Mouse (Mus musculus) forebrain, embryonic 15.5 days (tissue): ENCODE data around the gene Ei24. TPM values are rescaled to one million over a fixed set of nuclear protein-coding genes. Genes with fewer than 3 reads are reported as not detected.

Source experiments
- ATAC-seq: fragments of 200-750 bp; cut with Nextera tagmentation; replicated peaks from 2 replicates; pipeline ENCODE4 v1.8.0; 2017; ENCODE audit warnings: mild to moderate bottlenecking, moderate TSS enrichment, moderate library complexity
- H3K27ac ChIP-seq: fragments of 300-500 bp; sonication (generic); replicated peaks from 2 replicates; pipeline ENCODE4 v1.5.1; 2015; ENCODE audit warnings: mild to moderate bottlenecking, inconsistent platforms
- H3K27me3 ChIP-seq: fragments of 300-500 bp; sonication (generic); 2 replicates; pipeline ENCODE4 v1.6.1; 2015; ENCODE audit warnings: inconsistent platforms
- H3K36me3 ChIP-seq: fragments of 300-500 bp; sonication (generic); 2 replicates; pipeline ENCODE4 v1.6.1; 2015; ENCODE audit warnings: mild to moderate bottlenecking, inconsistent platforms
- H3K4me1 ChIP-seq: fragments of 300-500 bp; sonication (generic); 2 replicates; pipeline ENCODE4 v1.6.1; 2015; ENCODE audit warnings: inconsistent platforms
- H3K4me2 ChIP-seq: fragments of 300-500 bp; sonication (generic); replicated peaks from 2 replicates; pipeline ENCODE4 v1.6.1; 2015; ENCODE audit warnings: mild to moderate bottlenecking, inconsistent platforms
- H3K4me3 ChIP-seq: fragments of 300-500 bp; sonication (generic); 2 replicates; pipeline ENCODE4 v1.5.1; 2015; ENCODE audit warnings: mild to moderate bottlenecking, inconsistent platforms
- H3K9ac ChIP-seq: fragments of 300-500 bp; sonication (generic); replicated peaks from 2 replicates; pipeline ENCODE4 v1.6.1; 2015; ENCODE audit warnings: mild to moderate bottlenecking, inconsistent platforms
- H3K9me3 ChIP-seq: fragments of 300-500 bp; sonication (generic); 2 replicates; pipeline ENCODE4 v1.6.1; 2016; ENCODE audit warnings: inconsistent platforms
- WGBS: fragments of 180-500 bp; shearing (Covaris S2); methylation state at CpG from one replicate; pipeline ENCODE4 v1.1.7; 2015; ENCODE audit warnings: mixed read lengths; 5-methylcytosine and 5-hydroxymethylcytosine counted together
- polyA plus RNA-seq: library from polyadenylated mRNA; unstranded; fragments of >200 nt; fragmentation: Nextera tagmentation; extraction: Ambion mirVana; gene quantifications from 2 replicates; pipeline ENCODE4 v1.2.1, GENCODE M21; 2015

Gene Ei24
- polyA plus RNA-seq = 117 and 126 TPM in 2 replicates

DNA sequence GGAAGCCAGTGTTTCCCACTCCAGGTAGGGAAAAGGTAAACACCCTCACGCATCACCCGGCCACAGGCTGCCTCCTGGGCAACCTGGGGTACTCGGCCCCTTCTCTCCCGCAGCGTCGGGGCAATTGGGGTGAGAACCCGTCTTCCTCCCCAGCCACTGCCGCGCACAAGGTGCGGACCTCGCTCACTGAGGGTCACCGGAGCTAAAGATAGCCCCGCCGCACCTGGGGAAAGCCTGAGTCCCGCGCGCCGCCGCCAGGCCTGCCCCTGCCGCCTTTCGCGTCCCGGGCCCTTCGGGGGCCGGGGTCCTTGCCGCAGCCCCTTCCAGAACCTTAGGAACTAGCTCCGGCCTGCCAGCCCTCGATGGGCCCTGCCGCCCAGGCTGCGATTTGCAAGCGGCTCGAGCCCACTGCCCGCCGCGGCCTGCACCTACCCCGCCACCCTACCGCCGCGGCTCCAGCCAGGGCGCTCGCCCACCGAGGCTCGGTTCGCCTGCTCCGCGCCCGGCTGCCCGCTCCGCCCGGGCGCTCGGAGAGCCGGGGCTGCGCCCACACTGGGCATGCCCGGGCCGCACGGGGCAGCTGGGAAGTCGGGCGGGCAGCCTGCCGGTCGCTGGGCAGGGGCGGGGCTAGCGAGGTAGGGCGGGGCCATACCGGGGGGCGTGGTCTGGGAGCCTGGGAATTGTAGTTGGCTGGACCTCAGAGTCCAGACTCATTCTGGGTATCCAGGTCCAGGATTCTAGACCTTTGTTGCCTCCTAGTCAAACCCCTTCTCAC is at the start of gene Ei24:
Gene Ei24 (minus strand): TSS at position 613 of the 775 bp plus-strand sequence.
- peak within 1 kb of the TSS; percentile 75 for H3K4me2 ChIP-seq
- peaks cover 28% of the 10 kb centered on the region for H3K4me1 ChIP-seq
- no peaks in the 10 kb centered on the region for H3K9me3 ChIP-seq
- under 1% methylated on average over 61 of the region's 66 CpGs for WGBS
- H3K4me3 ChIP-seq = peak within 1 kb of the TSS; percentile 87
- peak; percentile 98 for ATAC-seq
- H3K36me3 ChIP-seq = no peaks in the 10 kb centered on the region
- H3K27ac ChIP-seq = peak within 1 kb of the TSS; percentile 63
- H3K9ac ChIP-seq = peak within 1 kb of the TSS; percentile 86
- H3K27me3 ChIP-seq = no peaks in the 10 kb centered on the region

DNA sequence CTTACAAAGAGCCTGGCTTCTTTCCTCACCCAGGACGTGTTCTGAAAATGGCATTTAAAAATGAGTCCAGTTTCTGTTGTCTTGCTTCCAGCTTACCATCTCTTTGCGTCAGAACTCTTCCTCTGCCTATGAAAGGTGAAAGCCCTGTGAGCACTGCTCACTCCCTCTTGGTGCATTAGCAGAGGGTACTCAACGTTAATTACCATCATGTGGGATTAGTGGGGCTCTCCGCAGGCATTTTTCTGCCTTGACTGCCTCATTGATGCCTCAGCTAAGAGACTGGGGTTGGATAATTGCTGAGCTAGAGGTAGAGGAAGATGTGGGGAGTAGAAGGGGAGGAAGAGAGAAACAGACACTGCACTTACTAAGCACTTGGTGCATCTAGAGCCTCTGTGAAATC is 49.2 kb upstream of the Ei24 start:
- Histone ChIP-seq H3K4me3 (no peak overlapping the region), H3K4me1 (no peaks in the 10 kb centered on the region), H3K9me3 (no peaks in the 10 kb centered on the region), H3K36me3 (peaks cover 78% of the 10 kb centered on the region), H3K9ac (no peak overlapping the region), H3K27me3 (no peaks in the 10 kb centered on the region), H3K4me2 (no peak overlapping the region), H3K27ac (no peak overlapping the region)
- ATAC-seq = no peak
- WGBS = 25% methylated on average over 4 of the region's 4 CpGs

DNA sequence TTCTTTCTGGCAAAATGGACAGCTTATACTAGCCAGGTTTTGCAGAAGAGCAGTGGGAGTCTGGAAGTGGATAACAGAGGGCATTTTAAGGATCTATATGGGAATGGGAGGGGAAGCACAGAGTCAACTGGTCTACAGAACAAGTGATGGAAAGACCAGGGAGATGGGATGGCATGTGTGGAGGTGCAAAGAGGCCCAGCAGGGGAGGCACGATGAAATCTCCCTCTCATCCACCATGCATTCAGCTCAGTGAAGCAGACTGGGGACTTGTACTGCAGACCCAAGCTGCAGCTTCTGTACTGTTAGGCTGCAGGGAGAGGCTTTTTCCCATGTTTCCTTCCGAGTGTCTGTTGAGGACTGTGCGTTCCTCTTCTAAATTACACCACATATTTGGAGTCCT is 36.7 kb upstream of the Ei24 start:
- peak; percentile 30 for ATAC-seq
- no peaks in the 10 kb centered on the region for H3K9me3 ChIP-seq
- H3K4me2 ChIP-seq = peak overlapping the region; percentile 76
- peaks cover 44% of the 10 kb centered on the region for H3K4me1 ChIP-seq
- H3K27me3 ChIP-seq = no peaks in the 10 kb centered on the region
- H3K9ac ChIP-seq = peak overlapping the region; percentile 89
- peaks cover 13% of the 10 kb centered on the region; the same call in 1 of the 2 replicates for H3K36me3 ChIP-seq
- WGBS = 6% methylated on average over 3 of the region's 3 CpGs
- H3K4me3 ChIP-seq = peak overlapping the region; percentile 76
- H3K27ac ChIP-seq = peak overlapping the region; percentile 99

DNA sequence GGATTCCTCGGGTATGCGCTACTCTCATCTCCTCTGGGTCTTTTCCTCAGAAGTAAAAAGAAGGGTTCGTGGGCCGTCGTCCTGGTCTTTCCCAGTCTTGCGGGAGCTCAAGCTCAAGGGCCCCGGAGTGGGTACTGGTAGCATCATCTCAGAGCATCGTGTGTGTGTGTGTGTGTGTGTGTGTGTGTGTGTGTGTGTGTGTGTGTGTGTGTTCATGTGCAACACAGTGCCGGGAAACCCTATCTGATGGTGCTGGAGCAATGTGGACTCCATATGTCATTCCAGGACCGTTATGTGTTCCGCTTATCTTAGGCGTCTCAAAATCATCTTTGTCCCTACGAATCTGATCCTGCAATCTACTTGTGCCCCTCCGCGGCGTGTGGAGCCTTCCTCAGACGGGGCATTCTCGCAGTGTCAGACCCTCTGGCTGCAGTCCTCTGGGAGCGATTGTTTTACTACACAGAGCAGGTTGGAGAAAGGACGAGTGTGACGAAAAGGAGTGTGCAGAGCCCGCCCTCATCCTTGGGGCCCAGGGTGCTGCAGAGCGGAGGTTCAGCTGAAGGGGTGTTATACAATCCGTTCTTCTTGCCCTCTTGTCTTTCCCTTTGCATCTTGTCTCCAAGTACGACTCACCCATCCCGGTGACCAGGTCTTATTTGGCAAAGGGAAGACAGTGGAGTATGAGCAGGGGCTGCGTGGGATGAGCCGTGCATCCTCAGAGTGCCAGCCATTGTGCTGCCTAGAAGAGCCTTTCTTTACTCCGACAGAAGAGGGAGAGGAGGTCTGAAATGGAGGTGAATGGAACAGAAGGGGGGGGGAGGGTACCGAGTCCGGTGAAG is 36.1 kb upstream of the Ei24 start:
- Histone ChIP-seq H3K9ac (peak overlapping the region; percentile 89), H3K4me3 (peak overlapping the region; percentile 76), H3K4me2 (peak overlapping the region; percentile 76), H3K4me1 (peaks cover 42% of the 10 kb centered on the region), H3K9me3 (no peaks in the 10 kb centered on the region), H3K36me3 (peaks cover 13% of the 10 kb centered on the region; the same call in 1 of the 2 replicates), H3K27ac (peak overlapping the region; percentile 99), H3K27me3 (no peaks in the 10 kb centered on the region)
- peak; percentile 73 for ATAC-seq
- under 1% methylated on average over 31 of the region's 31 CpGs for WGBS

DNA sequence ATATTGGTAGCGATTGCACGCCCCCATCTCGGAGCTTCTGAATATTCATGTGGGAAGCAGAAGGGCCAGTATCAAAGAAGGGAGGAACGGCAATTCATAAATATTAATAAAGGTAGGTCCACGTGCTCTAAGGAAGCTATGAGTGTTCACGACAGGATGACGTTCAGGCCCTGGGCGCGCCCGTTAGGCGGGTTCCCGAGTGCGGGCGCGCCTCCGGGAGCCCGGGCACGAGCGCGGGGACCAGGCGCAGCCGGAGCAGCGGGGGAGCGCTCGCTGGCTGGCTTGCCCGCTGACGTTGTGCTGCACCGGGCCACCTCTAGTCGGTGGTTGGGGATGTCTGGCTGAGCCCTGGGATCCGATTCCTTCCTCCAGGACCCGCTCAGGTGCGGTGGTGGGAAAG is 35.3 kb upstream of the Ei24 start:
- H3K9ac ChIP-seq = peak overlapping the region; percentile 89
- peaks cover 38% of the 10 kb centered on the region for H3K4me1 ChIP-seq
- WGBS = under 1% methylated on average over 32 of the region's 32 CpGs
- peak overlapping the region; percentile 76 for H3K4me3 ChIP-seq
- peak overlapping the region; percentile 76 for H3K4me2 ChIP-seq
- peak; percentile 93 for ATAC-seq
- peaks cover 13% of the 10 kb centered on the region; the same call in 1 of the 2 replicates for H3K36me3 ChIP-seq
- no peaks in the 10 kb centered on the region for H3K9me3 ChIP-seq
- no peaks in the 10 kb centered on the region for H3K27me3 ChIP-seq
- H3K27ac ChIP-seq = peak overlapping the region; percentile 99

DNA sequence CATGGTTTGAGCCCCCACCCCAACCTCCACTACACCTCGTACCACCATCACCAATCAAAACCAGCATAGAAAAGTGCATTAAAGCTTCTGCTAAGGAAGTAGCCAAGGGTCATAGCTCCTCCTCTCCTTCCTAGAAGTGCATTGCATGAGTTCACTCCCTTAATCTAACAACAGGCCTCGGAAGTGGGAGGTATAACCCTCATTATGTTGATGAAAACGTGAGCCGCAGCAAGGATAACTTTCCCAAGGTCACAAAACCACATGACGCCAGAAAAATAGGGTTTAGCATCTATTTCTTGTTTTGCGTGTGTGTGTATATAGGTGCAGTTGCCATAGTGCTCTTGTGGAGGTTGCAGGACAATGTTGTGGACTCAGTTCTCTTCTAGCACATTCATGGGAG is 34.2 kb upstream of the Ei24 start:
- H3K27me3 ChIP-seq = no peaks in the 10 kb centered on the region
- H3K4me1 ChIP-seq = peaks cover 34% of the 10 kb centered on the region
- H3K4me2 ChIP-seq = no peak overlapping the region
- peak overlapping the region; percentile 99; the same call in 1 of the 2 replicates for H3K27ac ChIP-seq
- no peak overlapping the region for H3K9ac ChIP-seq
- no peaks in the 10 kb centered on the region for H3K9me3 ChIP-seq
- H3K36me3 ChIP-seq = peaks cover 10% of the 10 kb centered on the region; the same call in 1 of the 2 replicates
- WGBS = 78% methylated on average over 6 of the region's 6 CpGs
- no peak overlapping the region for H3K4me3 ChIP-seq
- no peak for ATAC-seq

DNA sequence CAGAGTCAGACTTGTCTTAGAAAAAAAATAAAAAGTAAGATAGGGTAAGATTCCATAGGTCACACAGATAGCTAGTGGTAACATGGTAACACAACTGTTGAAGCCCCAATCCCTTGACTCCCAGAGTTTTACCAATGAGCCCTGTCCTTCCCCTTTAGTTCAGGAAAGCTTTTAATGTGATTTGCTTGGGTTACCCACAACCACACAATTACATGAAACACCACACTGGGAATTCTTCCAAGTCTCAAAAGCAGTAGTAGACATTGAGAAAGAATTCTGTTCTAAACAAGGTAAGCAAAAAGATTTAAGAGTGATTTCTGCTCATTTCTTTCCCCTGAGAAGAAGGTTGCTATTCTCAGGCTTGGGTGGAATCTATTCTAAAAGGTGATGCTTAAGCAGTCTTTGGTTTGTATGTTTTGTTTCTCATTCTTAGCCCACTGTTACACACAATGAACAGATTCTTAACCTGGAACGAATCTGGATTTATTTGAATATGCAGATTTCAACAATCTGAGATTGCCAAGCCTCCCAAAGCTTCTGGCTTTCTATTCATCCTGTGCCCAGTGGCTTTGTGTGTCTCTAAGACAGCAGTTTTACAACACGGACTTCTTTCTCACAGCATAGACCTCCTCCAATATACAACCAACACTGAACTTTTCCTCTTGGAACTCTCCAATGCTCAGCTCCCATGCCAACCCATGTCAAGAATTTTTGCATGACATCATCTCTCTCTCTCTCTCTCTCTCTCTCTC is 29.6 kb upstream of the Ei24 start:
- peak overlapping the region; percentile 80 for H3K27ac ChIP-seq
- WGBS = 19% methylated on average over 2 of the region's 2 CpGs
- no peak overlapping the region for H3K4me3 ChIP-seq

DNA sequence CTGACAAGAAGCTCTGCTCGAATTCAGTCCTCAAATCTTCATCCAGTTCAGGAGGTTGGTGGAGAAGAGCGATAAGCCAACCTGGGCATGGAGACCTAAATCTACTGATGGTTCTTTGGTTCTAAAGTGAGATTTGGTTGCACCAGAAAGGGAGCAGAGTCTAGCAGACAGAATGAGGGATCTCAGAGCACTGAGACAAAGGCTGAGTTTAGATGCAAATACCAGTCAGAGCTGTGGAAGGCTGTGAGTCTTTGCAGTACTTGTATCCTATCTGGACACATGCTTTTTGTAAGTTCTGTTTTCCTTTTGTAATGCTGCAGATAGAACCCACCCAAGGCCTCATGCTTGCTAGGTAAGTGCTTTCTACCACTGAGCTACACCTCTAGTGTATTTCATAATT is 24.8 kb upstream of the Ei24 start:
- ATAC-seq = peak; percentile 65
- peak overlapping the region; percentile 51 for H3K4me2 ChIP-seq
- H3K9me3 ChIP-seq = no peaks in the 10 kb centered on the region

More for the DNA sequence above, 29.6 kb upstream of the Ei24 start:
- Histone ChIP-seq H3K4me1 (peaks cover 26% of the 10 kb centered on the region), H3K4me2 (no peak overlapping the region), H3K9ac (no peak overlapping the region), H3K36me3 (no peaks in the 10 kb centered on the region), H3K9me3 (no peaks in the 10 kb centered on the region), H3K27me3 (no peaks in the 10 kb centered on the region)
- ATAC-seq = peak; percentile 59

DNA sequence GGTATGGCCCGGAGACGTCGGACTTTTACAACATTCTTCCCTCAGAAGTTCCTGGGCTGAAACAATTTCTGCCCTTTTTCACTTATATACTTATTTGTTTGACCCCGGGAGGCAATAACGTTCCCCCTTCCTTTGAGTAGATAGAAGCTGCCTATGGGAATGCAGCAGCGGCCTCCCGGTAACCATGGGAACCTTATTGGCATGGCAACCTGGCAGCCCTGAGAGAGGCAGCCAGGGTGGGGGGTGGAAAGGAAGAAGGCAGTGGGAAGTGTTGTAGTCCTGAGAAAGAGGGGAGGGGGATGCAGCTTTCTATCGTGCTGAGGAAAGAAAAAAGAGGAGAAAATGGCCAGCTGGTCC is 24.4 kb upstream of the Ei24 start, which contains the start of gene Fez1:
Gene Fez1 (plus strand): TSS at position 221 of the 357 bp plus-strand sequence.
- H3K4me3 ChIP-seq = peak within 1 kb of the TSS; percentile 31
- WGBS = 1% methylated on average over 8 of the region's 8 CpGs
- peak within 1 kb of the TSS; percentile 98 for H3K27ac ChIP-seq

More for the DNA sequence above, 24.8 kb upstream of the Ei24 start:
- Histone ChIP-seq H3K36me3 (no peaks in the 10 kb centered on the region), H3K27ac (peak overlapping the region; percentile 98), H3K27me3 (no peaks in the 10 kb centered on the region), H3K9ac (peak overlapping the region; percentile 32), H3K4me3 (peak overlapping the region; percentile 31), H3K4me1 (peaks cover 33% of the 10 kb centered on the region)
- 2% methylated on average over 2 of the region's 2 CpGs for WGBS

DNA sequence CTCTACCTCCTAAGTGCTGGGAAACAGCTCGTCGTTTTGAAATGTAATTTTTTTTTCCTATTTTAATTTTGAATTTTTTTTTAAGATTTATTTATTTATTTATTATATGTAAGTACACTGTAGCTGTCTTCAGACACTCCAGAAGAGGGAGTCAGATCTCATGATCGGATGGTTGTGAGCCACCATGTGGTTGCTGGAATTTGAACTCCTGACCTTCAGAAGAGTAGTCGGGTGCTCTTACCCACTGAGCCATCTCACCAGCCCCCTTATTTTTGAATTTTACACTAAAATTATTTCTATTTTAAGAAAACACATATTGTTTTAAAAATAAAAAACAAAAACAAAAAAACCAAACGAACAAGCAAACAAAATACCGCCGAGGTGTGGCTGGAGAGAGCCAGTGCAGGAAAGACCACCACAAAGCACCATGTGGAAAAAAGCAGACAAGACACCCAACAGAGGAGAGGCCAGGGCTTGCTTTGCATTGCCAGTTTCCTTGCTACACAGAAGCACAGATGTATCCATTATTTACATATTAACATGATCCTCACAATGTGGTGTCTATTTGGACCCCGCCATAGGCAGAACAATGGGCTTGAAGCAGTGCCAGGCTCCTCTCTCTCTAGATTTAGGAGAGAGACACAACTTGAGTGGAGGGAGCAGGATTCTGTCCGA is 23.9 kb upstream of the Ei24 start:
- WGBS = 18% methylated on average over 9 of the region's 9 CpGs

More for the DNA sequence above, 24.4 kb upstream of the Ei24 start, which contains the start of gene Fez1:
- Histone ChIP-seq H3K4me1 (peaks cover 31% of the 10 kb centered on the region), H3K27me3 (no peaks in the 10 kb centered on the region), H3K36me3 (no peaks in the 10 kb centered on the region), H3K4me2 (peak within 1 kb of the TSS; percentile 51), H3K9ac (peak within 1 kb of the TSS; percentile 32), H3K9me3 (no peaks in the 10 kb centered on the region)
- peak; percentile 99 for ATAC-seq

DNA sequence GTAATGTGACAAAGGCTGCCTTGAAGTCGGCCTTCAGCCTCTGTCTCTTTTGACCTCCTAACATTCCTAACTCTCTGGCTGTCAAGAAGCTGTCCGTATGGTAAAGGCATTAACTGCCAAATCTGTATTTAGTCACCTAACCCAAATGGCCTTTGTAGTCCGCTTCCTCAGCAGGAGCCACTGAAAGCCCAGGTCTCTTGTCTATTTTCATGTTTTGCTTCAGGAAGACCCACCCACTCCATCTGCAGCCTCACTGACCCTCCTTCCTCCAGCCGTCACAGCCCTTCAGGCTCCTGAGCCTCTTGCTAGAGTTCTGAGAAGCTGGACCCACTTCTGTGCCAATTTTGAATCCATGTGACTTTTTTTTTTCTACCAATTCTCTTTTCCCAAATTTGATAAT is 21.7 kb upstream of the Ei24 start:
- Histone ChIP-seq H3K4me3 (no peak overlapping the region), H3K27me3 (no peaks in the 10 kb centered on the region), H3K4me1 (peaks cover 28% of the 10 kb centered on the region), H3K9me3 (no peaks in the 10 kb centered on the region), H3K9ac (no peak overlapping the region), H3K27ac (0 out of 2 replicates have a peak overlapping the region, but pooled peaks have one; percentile 11), H3K36me3 (no peaks in the 10 kb centered on the region), H3K4me2 (no peak overlapping the region)
- ATAC-seq = no peak
- WGBS = 56% methylated on average over 4 of the region's 4 CpGs

More for the DNA sequence above, 23.9 kb upstream of the Ei24 start:
- Histone ChIP-seq H3K9me3 (no peaks in the 10 kb centered on the region), H3K4me1 (peaks cover 30% of the 10 kb centered on the region), H3K9ac (peak overlapping the region; percentile 32), H3K27me3 (no peaks in the 10 kb centered on the region), H3K36me3 (no peaks in the 10 kb centered on the region), H3K4me3 (peak overlapping the region; percentile 31), H3K4me2 (peak overlapping the region; percentile 51), H3K27ac (peak overlapping the region; percentile 98)
- peak; percentile 81 for ATAC-seq
